Mouse (Mus musculus) brain, embryonic 14.5 days (tissue): ENCODE measurements around the gene Hspa12b.

Experiments
- CTCF ChIP-seq: fragments of 200-500 bp; IDR thresholded peaks from 2 replicates; pipeline ENCODE4 v1.5.1; 2012; ENCODE audit warnings: inconsistent platforms, mild to moderate bottlenecking, moderate library complexity, borderline replicate concordance; ENCODE audit not compliant: insufficient read depth, insufficient read length; ENCODE audit errors: extremely low read depth
- POLR2A ChIP-seq: fragments of 200-500 bp; IDR thresholded peaks from 2 replicates; pipeline ENCODE4 v1.6.1; 2012; ENCODE audit warnings: mild to moderate bottlenecking, inconsistent platforms, borderline replicate concordance; ENCODE audit not compliant: poor library complexity, insufficient read depth, insufficient read length, severe bottlenecking; ENCODE audit errors: extremely low read depth

- TF ChIP-seq CTCF, result no peak
- no peak for TF ChIP-seq POLR2A
These were observed 46.6 kb upstream of the Hspa12b start for GRCm38 (mm10) chr2:131080507-131080906.
